ENCODE assay signal across 8 mouse cellular contexts in the genomic region with DNA sequence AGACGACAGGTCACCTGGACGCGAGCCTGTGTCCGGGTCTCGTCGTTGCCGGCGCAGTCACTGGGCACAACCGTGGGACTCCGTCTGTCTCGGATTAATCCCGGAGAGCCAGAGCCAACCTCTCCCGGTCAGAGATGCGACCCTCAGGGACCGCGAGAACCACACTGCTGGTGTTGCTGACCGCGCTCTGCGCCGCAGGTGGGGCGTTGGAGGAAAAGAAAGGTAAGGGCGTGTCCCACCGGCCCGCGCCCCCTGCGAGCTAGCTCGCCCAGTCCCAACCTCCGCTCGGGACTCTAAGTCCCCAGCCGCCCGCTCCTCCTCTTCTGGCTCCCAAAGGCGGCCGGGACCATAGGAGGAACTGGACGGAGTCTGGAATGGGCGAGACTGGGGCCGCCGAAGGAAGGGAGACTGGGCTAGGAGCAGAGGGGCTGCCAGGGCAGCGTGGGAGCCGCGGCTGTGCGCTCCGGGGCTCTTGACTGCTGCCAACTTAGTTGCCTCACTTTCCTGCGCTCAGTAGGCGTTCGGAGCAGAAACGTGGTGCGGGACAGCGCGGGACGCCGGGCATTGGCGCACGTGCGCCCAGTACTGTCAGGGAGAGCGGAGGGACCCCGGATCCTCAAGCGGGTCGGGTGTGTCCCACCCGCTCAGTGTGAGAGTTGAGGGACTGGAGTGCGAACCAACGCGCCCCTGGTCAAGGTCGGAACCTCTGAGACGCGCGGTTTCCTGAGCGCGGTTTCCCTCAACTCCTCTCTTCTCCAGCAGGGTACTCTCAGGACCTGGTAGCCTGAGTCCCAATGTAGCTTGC. TPM values are rescaled to one million over a fixed set of nuclear protein-coding genes. Genes with fewer than 3 reads are reported as not detected.
DNase-seq lines count a peak whose midpoint lies in the region; ATAC-seq and TF ChIP-seq lines count a peak whose summit lies in the region.

No protein-coding gene starts in this region.

- H3K4me3 ChIP-seq in forebrain, postnatal 0 days (ENCODE audit: low read depth, low read length) = peak overlapping the region; percentile 55
- peak overlapping the region; percentile 72 for H3K4me3 ChIP-seq in intestine, embryonic 14.5 days (ENCODE audit: low read depth, low read length)
- H3K4me3 ChIP-seq in lung, embryonic 14.5 days (ENCODE audit: low read depth, low read length) = peak overlapping the region; percentile 68
- H3K4me3 ChIP-seq in olfactory bulb, adult 2 months (ENCODE audit: insufficient read depth, low read depth, low read length) = peak overlapping the region; percentile 59

- H3K27me3 ChIP-seq in forebrain, postnatal 0 days (ENCODE audit: insufficient read depth, low read length) = peaks cover 23% of the 10 kb centered on the region
- H3K27me3 ChIP-seq in intestine, embryonic 14.5 days (replicated peaks; ENCODE audit: control insufficient read depth, insufficient read depth, low read length) = no peaks in the 10 kb centered on the region
- H3K27me3 ChIP-seq in lung, embryonic 14.5 days (ENCODE audit: insufficient read depth, low read length) = no peaks in the 10 kb centered on the region

- H3K4me2 ChIP-seq in forebrain, postnatal 0 days (ENCODE audit: low read depth) = peak overlapping the region; percentile 99
- peak overlapping the region; percentile 55 for H3K4me2 ChIP-seq in intestine, embryonic 14.5 days (ENCODE audit: low read length)
- H3K4me2 ChIP-seq in lung, embryonic 14.5 days = peak overlapping the region; percentile 88

- TF ChIP-seq POLR2A in olfactory bulb, adult 2 months (IDR thresholded peaks at IDR 0.05; ENCODE audit: insufficient read depth, low read depth, low read length) = no peak

- ATAC-seq in forebrain, postnatal 0 days = peak; percentile 69
- ATAC-seq in intestine, embryonic 14.5 days (replicated peaks; ENCODE audit: low FRiP score, low TSS enrichment, low read depth) = peak; percentile 72
- peak; percentile 65 for ATAC-seq in lung, embryonic 14.5 days (ENCODE audit: insufficient read depth)
- no peak for ATAC-seq in erythroid progenitor cell, adult 5-6 weeks (replicated peaks; ENCODE audit: low FRiP score, poor library complexity, severe bottlenecking)

- H3K36me3 ChIP-seq in forebrain, postnatal 0 days (ENCODE audit: insufficient read depth) = no peaks in the 10 kb centered on the region
- no peaks in the 10 kb centered on the region for H3K36me3 ChIP-seq in intestine, embryonic 14.5 days (ENCODE audit: control insufficient read depth, insufficient read depth, low read length)
- H3K36me3 ChIP-seq in lung, embryonic 14.5 days (ENCODE audit: insufficient read depth) = no peaks in the 10 kb centered on the region

- H3K9ac ChIP-seq in forebrain, postnatal 0 days = peak overlapping the region; percentile 44
- peak overlapping the region; percentile 62 for H3K9ac ChIP-seq in intestine, embryonic 14.5 days (ENCODE audit: low read length)
- peak overlapping the region; percentile 69 for H3K9ac ChIP-seq in lung, embryonic 14.5 days

- no peak overlapping the region for H3K27ac ChIP-seq in forebrain, postnatal 0 days (ENCODE audit: low read depth, low read length)
- H3K27ac ChIP-seq in intestine, embryonic 14.5 days (ENCODE audit: low read depth) = peak overlapping the region; percentile 18; the same call in 1 of the 2 replicates
- peak overlapping the region; percentile 58; the same call in 1 of the 2 replicates for H3K27ac ChIP-seq in lung, embryonic 14.5 days (ENCODE audit: low read depth)
- no peak overlapping the region for H3K27ac ChIP-seq in olfactory bulb, adult 2 months (ENCODE audit: insufficient read depth, low read depth, low read length)

- no peaks in the 10 kb centered on the region for H3K9me3 ChIP-seq in forebrain, postnatal 0 days (ENCODE audit: low read length)
- H3K9me3 ChIP-seq in intestine, embryonic 14.5 days (ENCODE audit: control insufficient read depth, low read length) = no peaks in the 10 kb centered on the region
- no peaks in the 10 kb centered on the region for H3K9me3 ChIP-seq in lung, embryonic 14.5 days (ENCODE audit: low read depth, low read length)

- TF ChIP-seq CTCF in forebrain, postnatal 0 days (IDR thresholded peaks at IDR 0.05; ENCODE audit: low read depth) = peak; percentile 29; the same call in 1 of the 2 replicates
- TF ChIP-seq CTCF in lung, embryonic 14.5 days (IDR thresholded peaks at IDR 0.05; ENCODE audit: low read depth) = peak; percentile 55
- TF ChIP-seq CTCF in olfactory bulb, adult 2 months (IDR thresholded peaks at IDR 0.05; ENCODE audit: insufficient read depth, low read depth, low read length) = no peak

- DNase-seq in adrenal gland, postnatal 14 days = peak; percentile 30
- no peak for DNase-seq in adrenal gland, adult 8-10 months
- peak; percentile 70 for DNase-seq in Muller cell, postnatal 12 days (ENCODE audit: inconsistent ontology term)
- peak; percentile 22 for DNase-seq in forebrain, postnatal 0 days
- DNase-seq in intestine, embryonic 14.5 days (ENCODE audit: low spot score) = peak; percentile 86
- peak; percentile 62 for DNase-seq in lung, embryonic 14.5 days

- H3K4me1 ChIP-seq in forebrain, postnatal 0 days (ENCODE audit: insufficient read depth) = peaks cover 13% of the 10 kb centered on the region; the same call in 1 of the 2 replicates
- H3K4me1 ChIP-seq in intestine, embryonic 14.5 days (replicated peaks; ENCODE audit: control insufficient read depth, insufficient read depth, low read length) = peaks cover 3% of the 10 kb centered on the region; the same call in 1 of the 2 replicates
- H3K4me1 ChIP-seq in lung, embryonic 14.5 days (ENCODE audit: insufficient read depth) = peaks cover 9% of the 10 kb centered on the region; the same call in 1 of the 2 replicates
- H3K4me1 ChIP-seq in olfactory bulb, adult 2 months (ENCODE audit: control insufficient read depth, insufficient read depth, low read length) = peaks cover 16% of the 10 kb centered on the region

- WGBS in forebrain, postnatal 0 days = under 1% methylated on average over 67 of the region's 68 CpGs
- WGBS in intestine, embryonic 14.5 days = under 1% methylated on average over 62 of the region's 68 CpGs
- WGBS in lung, embryonic 14.5 days = under 1% methylated on average over 67 of the region's 68 CpGs
- WGBS in olfactory bulb, adult 2 months = under 1% methylated on average over 68 of the region's 68 CpGs

RNA-seq across cellular contexts. Expression of gene Egfr, which starts 0.5 kb away (rescaled TPM):
- total RNA-seq in adrenal gland, postnatal 14 days (2021) = 13.7 and 17.5 TPM in 2 replicates
- 10 to 100 TPM in 1 of 4 experiments, 1 to 10 TPM in 3; 7.5 to 11.6 (median 9.4) TPM for total RNA-seq in adrenal gland, adult 8-10 months (2022)
- 15.3 and 19.4 TPM in 2 replicates for total RNA-seq in forebrain, postnatal 0 days (2014; rRNA removed)
- 5.4 and 6.6 TPM in 2 replicates for polyA plus RNA-seq in forebrain, postnatal 0 days (2015; fragmentation: Nextera tagmentation; extraction: Ambion mirVana)
- polyA plus RNA-seq in intestine, embryonic 14.5 days (2014; fragmentation: Nextera tagmentation; extraction: Ambion mirVana) = 21.2 and 21.4 TPM in 2 replicates
- polyA plus RNA-seq in lung, embryonic 14.5 days (2014; fragmentation: Nextera tagmentation; extraction: Ambion mirVana) = 9.2 and 11.5 TPM in 2 replicates
- polyA plus RNA-seq in olfactory bulb, adult 2 months (2012; ENCODE audit: insufficient read depth, insufficient read length, low replicate concordance, missing spikeins) = not detected in 2 replicates
- total RNA-seq in erythroid progenitor cell, adult 5-6 weeks (2015; ENCODE audit: low replicate concordance) = 1.1 TPM in 1 of 2 replicates, not detected in the other
- total RNA-seq in erythroid progenitor cell, adult 5-6 weeks (2017; ENCODE audit: low replicate concordance) = 0.90 TPM in 1 of 2 replicates, not detected in the other

Comparison
In these comparisons a context has a peak if more than half of its experiments do, and no peak if none do; other contexts are left out.
1. H3K27ac ChIP-seq: peak in intestine, embryonic 14.5 days (single experiment) and lung, embryonic 14.5 days (single experiment); none in forebrain, postnatal 0 days (single experiment) and olfactory bulb, adult 2 months (single experiment).
2. Peak in every context shown above with its lines, with median percentiles within 50 percentile points of each other: H3K4me2 ChIP-seq, H3K4me3 ChIP-seq and H3K9ac ChIP-seq.